Mouse (Mus musculus) erythroblast, embryonic 14.5 days (primary cell): ENCODE measurements around the gene Arsg.

Experiments
- GATA1 ChIP-seq: IDR thresholded peaks from 2 replicates; pipeline ENCODE4 v1.6.1; 2012; ENCODE audit warnings: low read length, inconsistent platforms, mixed read lengths
- TAL1 ChIP-seq: IDR thresholded peaks from 3 replicates; pipeline ENCODE4 v1.6.1; 2012; ENCODE audit warnings: low read length, inconsistent platforms, mixed read lengths

- no peak for TF ChIP-seq GATA1
- no peak for TF ChIP-seq TAL1
Observed at GRCm38 (mm10) chr11:109594761-109595160, 121.6 kb downstream of the Arsg start.
